In the genomic region with DNA sequence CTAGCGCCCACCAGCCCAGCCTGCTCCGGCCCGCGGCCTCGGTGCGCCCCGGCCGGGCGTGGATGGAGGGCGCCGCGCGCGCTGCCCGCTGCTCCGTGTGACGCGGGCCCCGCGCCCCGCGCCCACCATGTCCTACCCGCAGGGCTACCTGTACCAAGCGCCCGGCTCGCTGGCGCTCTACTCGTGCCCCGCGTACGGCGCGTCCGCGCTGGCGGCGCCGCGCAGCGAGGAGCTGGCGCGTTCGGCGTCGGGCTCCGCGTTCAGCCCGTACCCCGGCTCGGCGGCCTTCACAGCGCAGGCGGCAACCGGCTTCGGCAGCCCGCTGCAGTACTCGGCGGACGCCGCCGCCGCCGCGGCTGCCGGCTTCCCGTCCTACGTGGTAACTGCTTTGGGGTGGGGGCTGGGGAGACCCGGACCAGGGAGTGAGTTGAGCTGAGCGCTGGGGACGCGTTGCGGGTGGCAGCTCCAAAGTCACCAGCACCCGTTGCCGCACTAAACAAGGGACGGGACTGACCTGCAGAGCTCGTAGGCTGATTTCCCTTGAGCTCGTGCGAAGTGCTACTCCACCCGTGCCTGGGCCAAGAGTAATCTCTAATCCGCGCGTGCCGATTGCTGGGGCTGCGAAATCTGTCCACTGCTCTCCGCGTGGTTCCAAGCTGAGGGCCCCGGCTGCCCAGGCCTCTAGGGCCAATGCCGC, we compare ENCODE assay signal across 8 mouse cellular contexts. TPM values are rescaled to one million over a fixed set of nuclear protein-coding genes. Genes with fewer than 3 reads are reported as not detected.
DNase-seq lines count a peak whose midpoint lies in the region; ATAC-seq and TF ChIP-seq lines count a peak whose summit lies in the region.

No protein-coding gene starts in this region.

- intact Hi-C loops in gastrocnemius, adult 2 months (cut with DNase I), result no loop called here
- intact Hi-C loops in heart, postnatal 10 days (cut with DNase I), result loop anchor here (2.0 kb wide), 1 partner anchor 668 kb away; no protein-coding TSS in a partner anchor

- H3K27me3 ChIP-seq in liver, embryonic 15.5 days, result peaks cover 98% of the 10 kb centered on the region

- TF ChIP-seq CTCF in gastrocnemius, adult 2 months (IDR thresholded peaks at IDR 0.05), result no peak
- no peak for TF ChIP-seq CTCF in brain, embryonic 14.5 days (IDR thresholded peaks at IDR 0.05; ENCODE audit: borderline replicate concordance, extremely low read depth, insufficient read depth, insufficient read length)

- under 1% methylated on average over 87 of the region's 88 CpGs for WGBS in liver, embryonic 15.5 days (ENCODE audit: insufficient replicate concordance)

- no peak overlapping the region for H3K9ac ChIP-seq in liver, embryonic 15.5 days

- no peak for TF ChIP-seq POLR2A in brain, embryonic 14.5 days (IDR thresholded peaks at IDR 0.05; ENCODE audit: borderline replicate concordance, extremely low read depth, insufficient read depth, insufficient read length, poor library complexity, severe bottlenecking)

- H3K27ac ChIP-seq in gastrocnemius, adult 2 months, result no peak overlapping the region
- no peak overlapping the region for H3K27ac ChIP-seq in liver, embryonic 15.5 days (replicated peaks)

- peak overlapping the region; percentile 65 for H3K4me2 ChIP-seq in liver, embryonic 15.5 days

- no peak for ATAC-seq in liver, embryonic 15.5 days (ENCODE audit: insufficient read depth)

- peak overlapping the region; percentile 68 for H3K4me3 ChIP-seq in gastrocnemius, adult 2 months
- H3K4me3 ChIP-seq in liver, embryonic 15.5 days (replicated peaks), result peak overlapping the region; percentile 44

- H3K36me3 ChIP-seq in liver, embryonic 15.5 days (replicated peaks), result no peaks in the 10 kb centered on the region

- peak; percentile 26 for DNase-seq in gastrocnemius, adult 2 months
- DNase-seq in gastrocnemius, adult 18-20 months (ENCODE audit: low spot score), result no peak
- peak; percentile 69 for DNase-seq in brain, embryonic 14.5 days (ENCODE audit: low read depth)
- peak; percentile 29 to 30 for DNase-seq in heart, postnatal 10 days
- DNase-seq in urinary bladder, postnatal 4 days (ENCODE audit: low spot score in 2 of 2), result no peak
- DNase-seq in ovary, adult 18-20 months (ENCODE audit: low spot score), result no peak
- no peak for DNase-seq in right cerebral cortex, postnatal 10 days (ENCODE audit: low spot score in 2 of 2)

- peaks cover 16% of the 10 kb centered on the region; the same call in 1 of the 2 replicates for H3K4me1 ChIP-seq in liver, embryonic 15.5 days (replicated peaks)

- no peaks in the 10 kb centered on the region for H3K9me3 ChIP-seq in liver, embryonic 15.5 days (replicated peaks)

RNA-seq across cellular contexts. Expression of a gene that starts 0.5 kb away (rescaled TPM):
- not detected for total RNA-seq in gastrocnemius, adult 2 months (2021)
- total RNA-seq in gastrocnemius, adult 18-20 months (2021), result not detected
- 47.9 and 89.3 TPM in 2 replicates for polyA plus RNA-seq in brain, embryonic 14.5 days (2012; rRNA removed)
- total RNA-seq in heart, postnatal 10 days (2021), result 1 to 10 TPM; 4.3 to 5.8 TPM
- polyA plus RNA-seq in liver, embryonic 15.5 days (2015; fragmentation: Nextera tagmentation; extraction: Ambion mirVana), result not detected in 2 replicates

Comparison
In these comparisons a context has a peak if more than half of its experiments do, and no peak if none do; other contexts are left out.
1. DNase-seq: peak in gastrocnemius, adult 2 months (single experiment), brain, embryonic 14.5 days (single experiment) and heart, postnatal 10 days (2 of 2); none in gastrocnemius, adult 18-20 months (single experiment), urinary bladder, postnatal 4 days (0 of 2), ovary, adult 18-20 months (single experiment) and right cerebral cortex, postnatal 10 days (0 of 2).
2. RNA of a gene that starts 0.5 kb away (total RNA-seq): 4.3 to 5.8 TPM in heart, postnatal 10 days; not detected in gastrocnemius, adult 2 months and not detected in gastrocnemius, adult 18-20 months; every median in the first group is over 4 times any median in the second.